Mouse (Mus musculus) thymus, adult 2 months (tissue): ENCODE data around the gene Pcsk5. TPM values are rescaled to one million over a fixed set of nuclear protein-coding genes. Genes with fewer than 3 reads are reported as not detected.

ENCODE experiments used
- DNase-seq: peaks from one replicate; pipeline ENCODE4 v3.0.0; 2021
- H3K27ac ChIP-seq: fragments of 200-500 bp; 2 replicates; pipeline ENCODE4 v1.5.1; 2012; ENCODE audit warnings: low read length, control low read depth; ENCODE audit not compliant: control insufficient read depth, insufficient read depth
- H3K27me3 ChIP-seq: fragments of 200-500 bp; 2 replicates; pipeline ENCODE4 v1.6.1; 2012; ENCODE audit warnings: mild to moderate bottlenecking, low read length, moderate library complexity, mixed read lengths; ENCODE audit not compliant: control insufficient read depth, insufficient read depth
- H3K36me3 ChIP-seq: fragments of 200-500 bp; 2 replicates; pipeline ENCODE4 v1.6.1; 2012; ENCODE audit warnings: mild to moderate bottlenecking, low read length, moderate library complexity; ENCODE audit not compliant: control insufficient read depth, insufficient read depth
- H3K4me1 ChIP-seq: fragments of 200-500 bp; replicated peaks from 2 replicates; pipeline ENCODE4 v1.6.1; 2012; ENCODE audit warnings: low read length; ENCODE audit not compliant: control insufficient read depth, insufficient read depth
- H3K4me3 ChIP-seq: fragments of 200-500 bp; 2 replicates; pipeline ENCODE4 v1.5.1; 2012; ENCODE audit warnings: mild to moderate bottlenecking, low read length, control low read depth, moderate library complexity; ENCODE audit not compliant: control insufficient read depth, insufficient read depth
- CTCF ChIP-seq: fragments of 200-500 bp; IDR thresholded peaks from 2 replicates; pipeline ENCODE4 v1.5.1; 2012; ENCODE audit warnings: mild to moderate bottlenecking, control low read depth, low read length, moderate library complexity, borderline replicate concordance; ENCODE audit not compliant: control insufficient read depth, poor library complexity, insufficient read depth; ENCODE audit errors: extremely low read depth
- POLR2A ChIP-seq: fragments of 200-500 bp; IDR thresholded peaks from 2 replicates; pipeline ENCODE4 v1.6.1; 2012; ENCODE audit warnings: mild to moderate bottlenecking, low read length, control low read depth, moderate library complexity; ENCODE audit not compliant: control insufficient read depth, poor library complexity, insufficient read depth; ENCODE audit errors: extremely low read depth
- WGBS: fragments of 180-500 bp; shearing (Covaris S2); methylation state at CpG from one replicate; pipeline ENCODE4 v1.1.7; 2018; 5-methylcytosine and 5-hydroxymethylcytosine counted together
- polyA plus RNA-seq: library from polyadenylated mRNA; depleted of rRNA; stranded (reverse); fragments of >200 nt; gene quantifications from 2 replicates; pipeline ENCODE4 v1.2.3, GENCODE M21; 2012

Pcsk5 gene
- polyA plus RNA-seq, 1 experiment, result 0.58 TPM

DNA sequence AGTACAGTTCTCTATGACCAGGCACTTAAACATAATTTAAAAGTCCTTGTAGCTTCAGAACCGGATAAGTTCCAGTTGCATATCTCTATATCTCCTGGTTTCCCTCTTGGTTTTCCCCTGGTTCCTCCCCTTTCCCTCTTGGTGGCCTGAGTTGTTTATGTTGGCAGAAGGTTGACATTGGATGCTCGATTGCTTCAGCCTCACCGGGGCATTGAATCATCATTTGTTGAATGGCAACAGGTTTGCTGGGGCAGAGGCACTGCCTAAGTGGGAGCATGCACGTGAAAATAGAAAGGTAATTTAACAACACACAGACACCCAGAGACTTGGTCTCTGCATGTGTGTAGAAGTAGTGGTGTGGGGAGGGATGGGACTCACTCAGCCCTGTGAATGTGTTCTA is 436.9 kb downstream of the Pcsk5 start:
- no peak for DNase-seq
- TF ChIP-seq POLR2A (no peak), CTCF (no peak)
- no peaks in the 10 kb centered on the region for H3K27me3 ChIP-seq
- H3K27ac ChIP-seq, result no peak overlapping the region
- WGBS, result 91% methylated on average over 4 of the region's 4 CpGs
- no peaks in the 10 kb centered on the region for H3K4me1 ChIP-seq
- no peak overlapping the region for H3K4me3 ChIP-seq
- peaks cover 18% of the 10 kb centered on the region; the same call in 1 of the 2 replicates for H3K36me3 ChIP-seq

DNA sequence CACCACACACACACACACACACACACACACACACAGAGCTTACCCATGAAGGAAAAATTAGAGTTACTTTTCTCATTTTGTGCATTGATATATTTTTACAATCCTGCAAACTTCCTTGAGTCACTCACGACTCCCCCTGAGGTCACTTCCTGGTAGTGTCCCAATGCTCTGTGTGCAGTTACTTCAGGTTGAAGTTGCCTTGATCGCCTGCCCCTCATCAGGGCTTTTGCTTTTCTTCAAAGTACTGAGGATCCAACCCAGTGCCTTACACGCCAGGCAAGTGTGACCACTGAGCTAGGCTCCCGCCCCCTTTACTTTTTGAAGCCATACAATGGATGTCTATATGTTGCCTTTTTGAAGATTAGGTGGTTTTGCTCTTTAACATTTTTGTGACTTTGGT is 437.5 kb downstream of the Pcsk5 start:
- no peaks in the 10 kb centered on the region for H3K4me1 ChIP-seq
- WGBS, result 96% methylated on average over 4 of the region's 4 CpGs

DNA sequence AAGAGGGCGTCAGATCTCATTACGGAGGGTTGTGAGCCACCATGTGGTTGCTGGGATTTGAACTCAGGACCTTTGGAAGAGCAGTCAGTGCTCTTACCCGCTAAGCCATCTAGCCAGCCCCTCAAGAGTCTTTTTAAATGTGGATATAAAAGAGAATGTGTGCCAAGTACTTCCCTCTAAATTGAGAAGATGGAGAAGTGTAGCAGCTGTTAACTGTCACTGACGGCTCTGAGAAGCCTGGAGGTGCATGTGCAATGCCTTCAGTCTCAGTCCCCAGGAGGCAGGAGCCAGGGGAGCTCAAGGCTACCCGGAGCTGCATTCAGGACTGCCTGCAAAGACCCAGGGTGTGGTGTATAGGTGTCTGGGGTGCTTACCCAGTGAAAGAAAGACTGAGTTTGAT is 439.5 kb downstream of the Pcsk5 start:
- Histone ChIP-seq H3K36me3 (peaks cover 18% of the 10 kb centered on the region; the same call in 1 of the 2 replicates), H3K4me3 (no peak overlapping the region), H3K27ac (no peak overlapping the region), H3K4me1 (no peaks in the 10 kb centered on the region; the same call in 1 of the 2 replicates), H3K27me3 (no peaks in the 10 kb centered on the region)
- 88% methylated on average over 5 of the region's 5 CpGs for WGBS
- no peak for TF ChIP-seq POLR2A
- no peak for TF ChIP-seq CTCF
- no peak for DNase-seq

More for the DNA sequence above, 437.5 kb downstream of the Pcsk5 start:
- no peak for DNase-seq
- Histone ChIP-seq H3K27ac (no peak overlapping the region), H3K27me3 (no peaks in the 10 kb centered on the region), H3K36me3 (peaks cover 18% of the 10 kb centered on the region; the same call in 1 of the 2 replicates), H3K4me3 (no peak overlapping the region)
- TF ChIP-seq CTCF, result no peak
- TF ChIP-seq POLR2A, result no peak

DNA sequence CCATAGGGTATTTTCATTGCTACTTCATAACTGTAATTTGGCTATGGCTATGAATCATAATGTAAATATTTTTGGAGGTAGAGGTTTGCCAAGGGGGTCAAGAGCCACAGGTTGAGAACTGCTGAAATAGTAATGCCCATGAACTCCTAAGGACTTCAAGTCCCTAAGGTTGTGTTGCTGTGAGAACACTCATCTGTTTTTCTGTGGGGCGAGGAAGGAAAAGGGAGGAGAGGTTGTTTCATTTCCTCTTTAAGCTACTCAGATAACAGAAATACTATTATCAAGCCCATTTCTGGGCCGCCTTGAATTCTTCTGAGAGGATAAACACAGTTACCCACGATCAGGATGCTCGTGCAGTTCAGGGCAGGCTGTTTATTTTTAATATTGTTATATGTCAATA is 440.6 kb downstream of the Pcsk5 start:
- Histone ChIP-seq H3K27me3 (no peaks in the 10 kb centered on the region), H3K4me3 (no peak overlapping the region), H3K27ac (no peak overlapping the region), H3K4me1 (no peaks in the 10 kb centered on the region; the same call in 1 of the 2 replicates), H3K36me3 (peaks cover 18% of the 10 kb centered on the region; the same call in 1 of the 2 replicates)
- DNase-seq, result no peak
- no peak for TF ChIP-seq CTCF
- no peak for TF ChIP-seq POLR2A
- WGBS, result 90% methylated on average over 4 of the region's 4 CpGs

DNA sequence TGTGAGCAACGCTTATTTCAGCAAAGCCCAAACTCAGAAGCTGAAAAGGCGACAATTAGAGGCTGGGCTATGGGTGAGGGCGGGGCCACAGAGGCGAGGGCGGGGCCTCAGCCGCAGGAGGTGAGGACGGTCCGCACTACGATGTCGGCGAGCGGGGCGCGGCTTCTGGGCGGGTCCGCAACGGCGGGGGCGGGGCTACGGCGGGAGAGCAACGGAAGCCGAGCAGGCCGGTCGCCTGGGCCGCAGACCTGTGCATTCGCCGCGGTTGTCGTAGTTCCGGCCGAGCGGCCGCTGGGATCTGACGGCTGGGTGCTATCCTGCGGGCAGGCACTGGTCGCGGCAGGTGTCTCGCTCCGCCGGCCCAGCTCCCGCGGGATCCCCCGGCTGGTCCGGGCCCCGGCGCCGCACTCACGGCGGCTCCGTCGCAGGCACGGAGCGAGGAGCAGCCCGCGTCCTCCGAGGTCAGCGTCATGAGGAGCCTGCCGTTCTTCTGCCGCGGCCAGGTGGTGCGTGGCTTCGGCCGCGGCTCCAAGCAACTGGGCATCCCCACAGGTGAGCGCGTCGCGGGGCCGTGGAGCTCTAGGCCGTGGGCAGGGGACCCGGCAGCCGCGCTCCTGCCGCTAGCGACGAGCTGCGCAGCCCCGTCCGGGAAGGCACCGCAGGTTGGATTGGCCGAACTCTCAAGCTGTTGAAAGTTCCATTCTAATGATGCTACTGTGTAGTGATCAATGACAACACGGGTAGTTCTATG is 443.4 kb downstream of the Pcsk5 start, which contains the start of gene Rfk:
Gene Rfk (plus strand): TSS at position 203 of the 751 bp plus-strand sequence.
- WGBS, result under 1% methylated on average over 83 of the region's 83 CpGs
- peak within 1 kb of the TSS; percentile 67 for H3K4me3 ChIP-seq
- peaks cover 4% of the 10 kb centered on the region; the same call in 1 of the 2 replicates for H3K36me3 ChIP-seq
- H3K27ac ChIP-seq, result no peak within 1 kb of the TSS
- no peaks in the 10 kb centered on the region for H3K27me3 ChIP-seq
- H3K4me1 ChIP-seq, result no peaks in the 10 kb centered on the region; the same call in 1 of the 2 replicates
- TF ChIP-seq CTCF (no peak), POLR2A (peak; percentile 62; the same call in 1 of the 2 replicates)
- DNase-seq, result peak; percentile 90

DNA sequence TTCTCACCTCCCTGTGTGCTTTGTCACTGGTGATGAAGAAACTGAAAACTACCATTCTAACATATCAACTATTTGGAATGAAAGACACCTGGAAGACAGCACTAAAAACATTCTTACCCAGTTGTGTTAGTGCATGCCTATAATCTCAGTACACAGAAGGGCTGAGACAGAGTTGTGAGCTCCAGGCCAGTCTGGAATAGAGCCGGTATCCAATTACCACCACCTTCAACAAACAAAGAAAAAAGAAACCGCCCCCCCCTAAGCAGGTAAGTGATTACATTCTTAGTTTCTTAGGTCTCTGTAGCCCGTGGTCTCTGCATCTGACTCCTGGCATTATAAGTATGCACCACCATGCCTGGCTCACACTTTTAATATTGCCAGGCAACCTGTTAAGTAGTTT is 444.6 kb downstream of the Pcsk5 start:
- H3K27ac ChIP-seq, result no peak overlapping the region
- no peaks in the 10 kb centered on the region; the same call in 1 of the 2 replicates for H3K4me1 ChIP-seq
- no peak for DNase-seq
- no peak overlapping the region for H3K4me3 ChIP-seq
- H3K27me3 ChIP-seq, result no peaks in the 10 kb centered on the region
- WGBS, result 69% methylated on average over 3 of the region's 3 CpGs
- no peaks in the 10 kb centered on the region for H3K36me3 ChIP-seq
- no peak for TF ChIP-seq CTCF
- TF ChIP-seq POLR2A, result no peak
